Mouse (Mus musculus) layer of hippocampus, adult 9-11 months (tissue): ENCODE measurements around the gene Ccdc32.
"Not testable (repeated sequence)": the region's sequence is repeated elsewhere in the genome, so short reads cannot be mapped to it uniquely, and the experiment has no call there.

Source experiments
- DNase-seq: peaks from one replicate; pipeline ENCODE4 v3.0.0; 2022

Ccdc32 gene

GRCm38 (mm10) chr2:119028941-119029551 lies at the start of gene Ccdc32:
Ccdc32 (minus strand) TSS chr2:119029393.
- DNase-seq: peak; percentile 96

- no peak for DNase-seq
Measured at GRCm38 (mm10) chr2:119072397-119072796, 43.2 kb upstream of the Ccdc32 start.

GRCm38 (mm10) chr2:119060139-119060538 lies 30.9 kb upstream of the Ccdc32 start:
- DNase-seq: no peak

GRCm38 (mm10) chr2:119050132-119050650 lies 21.0 kb upstream of the Ccdc32 start:
- no peak for DNase-seq

GRCm38 (mm10) chr2:119047849-119048248 lies 18.7 kb upstream of the Ccdc32 start:
- DNase-seq: no peak

GRCm38 (mm10) chr2:119046649-119047611 lies 17.7 kb upstream of the Ccdc32 start, which contains the start of gene Knl1:
Knl1 (plus strand) TSS chr2:119047119.
- DNase-seq: peak; percentile 93

- no peak for DNase-seq
Measured at GRCm38 (mm10) chr2:119045163-119045562, 16.0 kb upstream of the Ccdc32 start.

GRCm38 (mm10) chr2:119040882-119041281 lies 11.7 kb upstream of the Ccdc32 start:
- DNase-seq: no peak

- DNase-seq: no peak
Measured at GRCm38 (mm10) chr2:119035397-119035745, 6.2 kb upstream of the Ccdc32 start.

- DNase-seq: peak; percentile 93
Measured at GRCm38 (mm10) chr2:119034656-119035396, 5.6 kb upstream of the Ccdc32 start, which contains the start of gene Rpusd2. Rpusd2 (plus strand) TSS chr2:119034790.

- no peak for DNase-seq
Measured at GRCm38 (mm10) chr2:119032191-119032590, 3.0 kb upstream of the Ccdc32 start.

GRCm38 (mm10) chr2:119026951-119027350 lies 2.2 kb downstream of the Ccdc32 start:
- no peak for DNase-seq

- DNase-seq: no peak
Measured at GRCm38 (mm10) chr2:119025239-119025616, 4.0 kb downstream of the Ccdc32 start.

GRCm38 (mm10) chr2:119024536-119025238 lies 4.5 kb downstream of the Ccdc32 start:
- DNase-seq: no peak

- no peak for DNase-seq
Measured at GRCm38 (mm10) chr2:119023154-119023660, 6.0 kb downstream of the Ccdc32 start.

GRCm38 (mm10) chr2:119019538-119019937 lies 9.7 kb downstream of the Ccdc32 start:
- no peak for DNase-seq

- no peak for DNase-seq
Measured at GRCm38 (mm10) chr2:119019131-119019530, 10.1 kb downstream of the Ccdc32 start.

- DNase-seq: no peak
Measured at GRCm38 (mm10) chr2:119018391-119019122, 10.6 kb downstream of the Ccdc32 start.

GRCm38 (mm10) chr2:119017647-119018046 lies 11.5 kb downstream of the Ccdc32 start:
- DNase-seq: no peak

- DNase-seq: not testable (repeated sequence)
Measured at GRCm38 (mm10) chr2:119016312-119016711, 12.9 kb downstream of the Ccdc32 start.

- no peak for DNase-seq
Measured at GRCm38 (mm10) chr2:119015604-119016180, 13.5 kb downstream of the Ccdc32 start.
